Comparison of ENCODE assay signal across 17 mouse cellular contexts in genomic region chr4:62374342-62374741, GRCm38 (mm10). TPM values are rescaled to one million over a fixed set of nuclear protein-coding genes. Genes with fewer than 3 reads are reported as not detected.
DNase-seq lines count a peak whose midpoint lies in the region; ATAC-seq and TF ChIP-seq lines count a peak whose summit lies in the region.
"Had no signal": no experiment of that assay in that cellular context is flagged by ENCODE, and none has a peak within 500 bp of the region (broad histone marks: within the 10 kb centered on the region; RNA-seq: fewer than 3 reads in every experiment).

No protein-coding gene starts in this region.

- no peak for TF ChIP-seq POLR2A in liver, adult 2 months (IDR thresholded peaks at IDR 0.05; ENCODE audit: extremely low read depth, insufficient read depth, low read length)

- DNase-seq in heart, adult 8-10 months (ENCODE audit: low spot score): no peak
- peak; percentile 77 for DNase-seq in liver, adult 2 months (ENCODE audit: extremely low read depth, low read depth, low spot score)
- DNase-seq in liver: no peak
- no peak for DNase-seq in liver, embryonic 13.5 days
- DNase-seq in stomach, postnatal 0 days (ENCODE audit: low spot score): peak; percentile 34
- DNase-seq: adrenal gland, postnatal 14 days; cerebellum, adult 2 months; gastrocnemius, postnatal 25 days; right cerebral cortex, adult 18-20 months; thymus, adult 2 months had no signal

- TF ChIP-seq EP300 in stomach, postnatal 0 days (optimal IDR thresholded peaks at IDR 0.05): no peak

- no peaks in the 10 kb centered on the region for H3K27me3 ChIP-seq in heart, embryonic 16.5 days (ENCODE audit: control insufficient read depth, insufficient read depth, low read length)
- H3K27me3 ChIP-seq in liver, adult 2 months (ENCODE audit: control insufficient read depth, insufficient read depth, low read length): no peaks in the 10 kb centered on the region
- no peaks in the 10 kb centered on the region for H3K27me3 ChIP-seq in liver, embryonic 13.5 days
- no peaks in the 10 kb centered on the region for H3K27me3 ChIP-seq in stomach, postnatal 0 days (ENCODE audit: control insufficient read depth, insufficient read depth, low read length)
- H3K27me3 ChIP-seq: midbrain, embryonic 15.5 days; Patski had no signal

- no peak for TF ChIP-seq CTCF in liver, adult 2 months (IDR thresholded peaks at IDR 0.05; ENCODE audit: low read depth, low read length)
- no peak for TF ChIP-seq CTCF in stomach, postnatal 0 days (IDR thresholded peaks at IDR 0.05; ENCODE audit: low read depth)

- no peak overlapping the region for H3K9ac ChIP-seq in heart, embryonic 16.5 days (ENCODE audit: low read length)
- H3K9ac ChIP-seq in liver, adult 2 months (ENCODE audit: low read depth, low read length): no peak overlapping the region
- H3K9ac ChIP-seq in liver, embryonic 13.5 days: no peak overlapping the region
- no peak overlapping the region for H3K9ac ChIP-seq in stomach, postnatal 0 days (ENCODE audit: low read length)
- H3K9ac ChIP-seq: midbrain, embryonic 15.5 days had no signal

- peak overlapping the region; percentile 31; the same call in 1 of the 2 replicates for H3K4me2 ChIP-seq in heart, embryonic 16.5 days (ENCODE audit: low read depth, low read length)
- H3K4me2 ChIP-seq in liver, embryonic 13.5 days: 0 out of 2 replicates have a peak overlapping the region, but pooled peaks have one; percentile 3
- no peak overlapping the region for H3K4me2 ChIP-seq in stomach, postnatal 0 days (replicated peaks; ENCODE audit: low read depth)
- H3K4me2 ChIP-seq: midbrain, embryonic 15.5 days had no signal

- ATAC-seq in heart, embryonic 16.5 days (replicated peaks; ENCODE audit: extremely low read depth, insufficient read depth, low FRiP score): peak; percentile 58; the same call in 1 of the 2 replicates
- peak; percentile 66 for ATAC-seq in liver, embryonic 13.5 days (ENCODE audit: low read depth)
- ATAC-seq in stomach, postnatal 0 days (ENCODE audit: low FRiP score, low TSS enrichment): no peak
- no peak for ATAC-seq in granulocyte monocyte progenitor cell, adult 5-6 weeks (replicated peaks; ENCODE audit: poor library complexity, severe bottlenecking)
- ATAC-seq: activated CD4-positive, CD25-positive, alpha-beta regulatory T cell, adult 4 months; forebrain, embryonic 14.5 days; midbrain, embryonic 15.5 days; Patski had no signal

- peaks cover 21% of the 10 kb centered on the region for H3K4me1 ChIP-seq in heart, embryonic 16.5 days (ENCODE audit: control insufficient read depth, insufficient read depth, low read length)
- H3K4me1 ChIP-seq in liver, adult 2 months (ENCODE audit: control insufficient read depth, insufficient read depth, low read length): peaks cover 39% of the 10 kb centered on the region
- peaks cover 79% of the 10 kb centered on the region for H3K4me1 ChIP-seq in liver, embryonic 13.5 days (replicated peaks)
- H3K4me1 ChIP-seq in stomach, postnatal 0 days (replicated peaks; ENCODE audit: control insufficient read depth, insufficient read depth): no peaks in the 10 kb centered on the region; the same call in 1 of the 2 replicates
- H3K4me1 ChIP-seq: midbrain, embryonic 15.5 days had no signal

- peaks cover 30% of the 10 kb centered on the region for H3K79me2 ChIP-seq in liver, adult 2 months (ENCODE audit: control insufficient read depth, insufficient read depth, low read length)

- no peaks in the 10 kb centered on the region for H3K9me3 ChIP-seq in heart, embryonic 16.5 days (replicated peaks; ENCODE audit: control insufficient read depth, low read length)
- H3K9me3 ChIP-seq in liver, embryonic 13.5 days (replicated peaks): no peaks in the 10 kb centered on the region
- no peaks in the 10 kb centered on the region for H3K9me3 ChIP-seq in stomach, postnatal 0 days (ENCODE audit: control insufficient read depth, low read length)
- H3K9me3 ChIP-seq: midbrain, embryonic 15.5 days had no signal

- H3K4me3 ChIP-seq in heart, embryonic 16.5 days (ENCODE audit: low read length): no peak overlapping the region
- H3K4me3 ChIP-seq in liver, adult 2 months (ENCODE audit: insufficient read depth, low read depth, low read length): no peak overlapping the region
- H3K4me3 ChIP-seq in liver, embryonic 13.5 days (replicated peaks): no peak overlapping the region
- H3K4me3 ChIP-seq in stomach, postnatal 0 days (ENCODE audit: low read depth, low read length): no peak overlapping the region
- H3K4me3 ChIP-seq: erythroblast, embryonic 14.5 days; midbrain, embryonic 15.5 days had no signal

- 43% methylated on average over 4 of the region's 4 CpGs for WGBS in heart, embryonic 16.5 days
- WGBS in liver, adult 2 months: 26% methylated on average over 4 of the region's 4 CpGs
- 40% methylated on average over 4 of the region's 4 CpGs for WGBS in liver, embryonic 13.5 days (ENCODE audit: insufficient replicate concordance)
- 47% methylated on average over 4 of the region's 4 CpGs for WGBS in stomach, postnatal 0 days

- peak overlapping the region; percentile 69 for H3K27ac ChIP-seq in heart, embryonic 16.5 days (ENCODE audit: low read length)
- H3K27ac ChIP-seq in liver, adult 2 months (replicated peaks; ENCODE audit: insufficient read depth, low read depth, low read length): peak overlapping the region; percentile 72
- peak overlapping the region; percentile 15; the same call in 1 of the 2 replicates for H3K27ac ChIP-seq in liver, embryonic 13.5 days
- H3K27ac ChIP-seq in stomach, postnatal 0 days (replicated peaks): peak overlapping the region; percentile 35; the same call in 1 of the 2 replicates
- H3K27ac ChIP-seq: midbrain, embryonic 15.5 days had no signal

- no peaks in the 10 kb centered on the region for H3K36me3 ChIP-seq in heart, embryonic 16.5 days (ENCODE audit: control insufficient read depth, insufficient read depth)
- H3K36me3 ChIP-seq in liver, adult 2 months (ENCODE audit: control insufficient read depth, insufficient read depth, low read length): 0 out of 2 replicates have a peak, but pooled peaks cover 3% of the 10 kb centered on the region
- H3K36me3 ChIP-seq in liver, embryonic 13.5 days: no peaks in the 10 kb centered on the region
- H3K36me3 ChIP-seq in stomach, postnatal 0 days (ENCODE audit: control insufficient read depth, insufficient read depth, low read length): no peaks in the 10 kb centered on the region; the same call in 1 of the 2 replicates
- H3K36me3 ChIP-seq: midbrain, embryonic 15.5 days had no signal

RNA-seq across cellular contexts. Expression of gene Slc31a1, which starts 13.8 kb away (rescaled TPM):
- 42.3 and 43.0 TPM in 2 replicates for polyA plus RNA-seq in heart, embryonic 16.5 days (2015; fragmentation: Nextera tagmentation; extraction: Ambion mirVana)
- total RNA-seq in heart, adult 8-10 months (2022): 10 to 100 TPM; 14.2 to 18.2 (median 15.2) TPM
- total RNA-seq in liver, adult 2 months (2014; rRNA removed): 88.4 and 91.4 TPM in 2 replicates
- 75.3 and 81.5 TPM in 2 replicates for polyA plus RNA-seq in liver, adult 2 months (2012; rRNA removed)
- 39.0 and 48.8 TPM in 2 replicates for polyA plus RNA-seq in liver, embryonic 13.5 days (2015; fragmentation: Nextera tagmentation; extraction: Ambion mirVana)
- polyA plus RNA-seq in stomach, postnatal 0 days (2015; fragmentation: Nextera tagmentation; extraction: Ambion mirVana): 51.4 and 55.0 TPM in 2 replicates
- 22.5 and 24.8 TPM in 2 replicates for total RNA-seq in granulocyte monocyte progenitor cell, adult 5-6 weeks (2014; fragmentation: Nextera tagmentation)
- 19.8 and 23.7 TPM in 2 replicates for total RNA-seq in granulocyte monocyte progenitor cell, adult 5-6 weeks (2017)

RNA-seq across cellular contexts. Expression of gene Fkbp15, which starts 14.0 kb away (rescaled TPM):
- 18.0 and 18.9 TPM in 2 replicates for polyA plus RNA-seq in heart, embryonic 16.5 days (2015; fragmentation: Nextera tagmentation; extraction: Ambion mirVana)
- 10 to 100 TPM; 18.1 to 22.2 (median 20.3) TPM for total RNA-seq in heart, adult 8-10 months (2022)
- 22.7 and 24.5 TPM in 2 replicates for total RNA-seq in liver, adult 2 months (2014; rRNA removed)
- polyA plus RNA-seq in liver, adult 2 months (2012; rRNA removed): 17.4 and 20.0 TPM in 2 replicates
- 15.5 and 15.7 TPM in 2 replicates for polyA plus RNA-seq in liver, embryonic 13.5 days (2015; fragmentation: Nextera tagmentation; extraction: Ambion mirVana)
- polyA plus RNA-seq in stomach, postnatal 0 days (2015; fragmentation: Nextera tagmentation; extraction: Ambion mirVana): 15.0 and 16.2 TPM in 2 replicates
- 31.5 and 36.8 TPM in 2 replicates for total RNA-seq in granulocyte monocyte progenitor cell, adult 5-6 weeks (2014; fragmentation: Nextera tagmentation)
- total RNA-seq in granulocyte monocyte progenitor cell, adult 5-6 weeks (2017): 47.4 and 54.9 TPM in 2 replicates

RNA-seq across cellular contexts. Expression of gene Cdc26, which starts 34.1 kb away (rescaled TPM):
- polyA plus RNA-seq in heart, embryonic 16.5 days (2015; fragmentation: Nextera tagmentation; extraction: Ambion mirVana): 83.0 and 85.5 TPM in 2 replicates
- total RNA-seq in heart, adult 8-10 months (2022): 10 to 100 TPM; 43.2 to 50.7 (median 47.0) TPM
- 46.9 and 52.6 TPM in 2 replicates for total RNA-seq in liver, adult 2 months (2014; rRNA removed)
- polyA plus RNA-seq in liver, adult 2 months (2012; rRNA removed): 13.5 and 14.8 TPM in 2 replicates
- polyA plus RNA-seq in liver, embryonic 13.5 days (2015; fragmentation: Nextera tagmentation; extraction: Ambion mirVana): 77.7 and 97.1 TPM in 2 replicates
- 83.6 and 91.5 TPM in 2 replicates for polyA plus RNA-seq in stomach, postnatal 0 days (2015; fragmentation: Nextera tagmentation; extraction: Ambion mirVana)
- total RNA-seq in granulocyte monocyte progenitor cell, adult 5-6 weeks (2014; fragmentation: Nextera tagmentation): 150 and 151 TPM in 2 replicates
- 103 and 127 TPM in 2 replicates for total RNA-seq in granulocyte monocyte progenitor cell, adult 5-6 weeks (2017)

RNA-seq across cellular contexts. Expression of gene Prpf4, which starts 34.3 kb away (rescaled TPM):
- 12.8 and 15.0 TPM in 2 replicates for polyA plus RNA-seq in heart, embryonic 16.5 days (2015; fragmentation: Nextera tagmentation; extraction: Ambion mirVana)
- 10 to 100 TPM; 10.0 to 11.8 (median 10.3) TPM for total RNA-seq in heart, adult 8-10 months (2022)
- 3.9 and 4.6 TPM in 2 replicates for total RNA-seq in liver, adult 2 months (2014; rRNA removed)
- polyA plus RNA-seq in liver, adult 2 months (2012; rRNA removed): 4.4 and 7.3 TPM in 2 replicates
- polyA plus RNA-seq in liver, embryonic 13.5 days (2015; fragmentation: Nextera tagmentation; extraction: Ambion mirVana): 13.1 and 15.2 TPM in 2 replicates
- polyA plus RNA-seq in stomach, postnatal 0 days (2015; fragmentation: Nextera tagmentation; extraction: Ambion mirVana): 7.5 and 7.6 TPM in 2 replicates
- 20.1 and 24.1 TPM in 2 replicates for total RNA-seq in granulocyte monocyte progenitor cell, adult 5-6 weeks (2014; fragmentation: Nextera tagmentation)
- 17.4 and 17.6 TPM in 2 replicates for total RNA-seq in granulocyte monocyte progenitor cell, adult 5-6 weeks (2017)

Comparison
In these comparisons a context has a peak if more than half of its experiments do, and no peak if none do; other contexts are left out.
1. DNase-seq: peak in liver, adult 2 months (single experiment) and stomach, postnatal 0 days (single experiment); none in heart, adult 8-10 months (single experiment), liver (single experiment) and liver, embryonic 13.5 days (single experiment).
2. ATAC-seq: peak in heart, embryonic 16.5 days (single experiment) and liver, embryonic 13.5 days (single experiment); none in stomach, postnatal 0 days (single experiment) and granulocyte monocyte progenitor cell, adult 5-6 weeks (single experiment).
3. H3K27ac ChIP-seq: peak in every context shown above with its lines; median percentile 72 in liver, adult 2 months; 69 in heart, embryonic 16.5 days; 35 in stomach, postnatal 0 days; 15 in liver, embryonic 13.5 days.